Mouse (Mus musculus) embryo, embryonic 10.5 days (tissue): ENCODE measurements around the gene Cdc14a.
"Not testable (repeated sequence)": the region's sequence is repeated elsewhere in the genome, so short reads cannot be mapped to it uniquely, and the experiment has no call there.

ENCODE experiments used
- DNase-seq: peaks from one replicate; pipeline ENCODE4 v3.0.0-alpha.2; 2015; ENCODE audit warnings: low spot score

Cdc14a gene

GRCm38 (mm10) chr3:116368868-116369437 is 54.9 kb downstream of the Cdc14a start:
- peak; percentile 24 for DNase-seq

DNA sequence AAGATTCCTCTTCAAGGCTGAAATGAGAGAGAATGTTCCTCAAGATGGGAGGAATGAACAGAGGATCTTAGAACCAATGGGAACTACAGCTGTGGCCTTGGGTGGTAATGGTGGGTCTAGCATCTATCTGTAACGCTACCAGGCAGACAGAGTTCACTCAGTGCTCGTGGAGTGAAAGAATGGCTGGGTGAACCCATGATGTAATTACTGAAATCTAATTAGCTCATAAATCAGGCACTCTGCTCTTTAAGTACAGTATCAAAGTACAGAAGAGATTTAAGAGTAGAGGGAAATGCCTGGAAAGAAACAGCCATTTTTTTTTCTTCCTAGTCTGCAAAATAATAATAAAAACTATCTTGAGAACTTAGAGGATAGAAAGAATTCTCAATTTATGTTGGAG is 57.7 kb downstream of the Cdc14a start:
- DNase-seq, result no peak

DNA sequence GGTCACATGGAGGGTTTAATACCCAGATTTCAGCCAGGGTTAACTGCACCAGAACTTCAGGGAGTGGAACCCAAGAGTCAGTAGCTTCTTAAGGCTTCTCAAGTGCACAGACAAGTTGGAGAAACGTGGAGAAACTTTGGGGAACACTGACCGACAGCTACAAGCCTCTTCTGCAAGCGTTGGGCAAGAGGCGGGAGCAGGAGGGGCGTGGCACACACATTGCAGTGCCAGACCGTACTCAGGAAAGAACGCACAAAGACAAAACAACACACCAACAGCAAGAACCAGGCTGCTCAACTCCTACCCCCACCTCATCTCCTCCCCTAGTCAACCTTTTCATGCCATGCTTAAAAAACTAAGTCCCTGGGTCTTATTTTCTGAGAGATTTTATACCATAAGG is 61.9 kb downstream of the Cdc14a start:
- no peak for DNase-seq

DNA sequence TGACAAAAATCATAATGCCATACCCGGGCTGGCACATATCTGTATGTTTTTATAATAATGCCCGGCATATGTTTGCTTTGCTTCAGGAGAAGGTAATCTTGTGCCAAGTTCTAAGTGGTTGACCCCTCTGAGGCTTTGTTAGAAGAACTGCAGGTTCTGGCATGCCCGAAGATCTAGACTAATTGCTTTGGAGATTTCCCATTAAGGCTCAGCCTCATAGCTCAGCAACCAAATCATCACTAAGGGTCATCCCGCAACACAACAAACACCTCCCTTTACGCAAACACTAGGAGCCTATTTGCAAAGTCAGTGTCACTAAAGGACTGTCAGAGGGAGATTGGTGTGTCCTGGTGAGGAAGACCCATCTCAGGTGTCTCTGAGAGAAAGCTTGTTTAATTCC is 62.7 kb downstream of the Cdc14a start:
- no peak for DNase-seq

- no peak for DNase-seq
Observed at GRCm38 (mm10) chr3:116357866-116358265, 66.0 kb downstream of the Cdc14a start.

DNA sequence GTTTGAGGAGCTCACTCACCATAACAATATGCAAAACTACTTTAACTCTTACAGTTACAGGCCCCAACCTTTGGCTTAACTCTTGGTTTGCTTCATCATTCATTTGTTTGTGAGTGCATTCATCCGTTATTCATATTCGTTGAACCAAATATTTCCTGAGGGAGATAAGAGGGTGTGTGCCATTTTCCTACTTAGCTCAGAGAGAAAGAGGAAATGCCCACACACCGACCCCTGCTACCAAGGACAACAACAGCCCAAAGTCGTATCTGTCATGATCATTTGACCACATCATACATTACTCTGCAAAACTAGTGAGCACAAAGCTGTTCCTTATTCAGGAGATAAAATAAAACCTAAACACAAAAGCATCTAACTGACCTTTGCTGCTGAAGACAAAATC is 66.7 kb downstream of the Cdc14a start:
- no peak for DNase-seq

DNA sequence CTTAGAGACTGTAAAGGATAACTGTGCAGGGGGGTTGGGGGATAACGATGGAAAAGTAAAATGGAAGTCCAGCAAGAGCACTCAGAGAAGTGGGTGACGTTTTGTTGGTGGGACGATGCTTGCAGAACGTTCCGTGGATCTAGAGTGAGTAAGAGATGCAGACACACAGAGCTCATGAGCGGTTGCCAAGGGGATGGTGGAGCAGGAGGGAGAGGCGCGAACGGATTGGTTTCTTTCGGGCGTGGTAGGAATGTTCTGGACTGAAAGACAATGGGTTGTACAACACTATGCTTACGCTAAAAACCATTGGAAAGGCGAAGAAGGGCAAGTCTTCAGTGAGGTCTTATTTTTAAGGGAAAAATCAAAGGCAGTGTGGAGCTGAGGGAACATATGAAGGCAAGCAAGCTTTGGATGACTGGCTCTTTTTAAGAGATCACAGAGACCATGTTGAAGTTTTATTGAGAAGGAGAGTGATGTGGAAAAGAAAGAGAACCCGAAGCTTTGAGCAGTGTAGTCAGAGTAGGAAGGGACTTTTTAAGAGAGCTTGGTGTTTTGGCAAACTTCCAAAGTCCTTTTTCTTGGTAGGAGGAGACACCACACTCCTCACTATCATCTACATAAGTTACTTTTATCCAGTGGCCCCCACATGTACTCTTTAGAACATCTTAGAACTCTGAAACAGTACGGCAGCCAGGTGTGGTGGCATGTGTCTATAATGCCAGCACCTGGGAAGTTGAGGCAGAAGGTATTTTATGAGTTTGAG is 68.6 kb downstream of the Cdc14a start:
- DNase-seq, result no peak

DNA sequence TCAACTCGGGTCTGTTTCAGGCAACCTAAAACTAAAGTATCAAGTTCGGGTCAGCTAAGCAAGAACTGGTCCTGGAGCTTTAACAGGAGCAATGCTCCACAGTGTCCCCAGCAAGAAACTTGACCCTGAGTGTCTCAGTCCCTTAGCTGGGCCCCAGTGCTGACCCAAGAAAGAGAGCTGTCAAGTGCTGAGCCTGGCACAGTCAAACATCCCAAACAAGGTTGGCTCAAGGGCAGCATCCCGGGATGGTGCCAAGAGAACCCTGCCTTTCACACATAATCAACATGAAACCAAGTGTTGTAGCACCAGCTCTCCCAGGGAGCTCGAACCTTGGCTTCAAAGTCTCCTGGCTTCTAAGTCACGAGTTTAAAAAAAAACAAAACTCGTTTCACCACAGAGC is 71.3 kb downstream of the Cdc14a start:
- no peak for DNase-seq

DNA sequence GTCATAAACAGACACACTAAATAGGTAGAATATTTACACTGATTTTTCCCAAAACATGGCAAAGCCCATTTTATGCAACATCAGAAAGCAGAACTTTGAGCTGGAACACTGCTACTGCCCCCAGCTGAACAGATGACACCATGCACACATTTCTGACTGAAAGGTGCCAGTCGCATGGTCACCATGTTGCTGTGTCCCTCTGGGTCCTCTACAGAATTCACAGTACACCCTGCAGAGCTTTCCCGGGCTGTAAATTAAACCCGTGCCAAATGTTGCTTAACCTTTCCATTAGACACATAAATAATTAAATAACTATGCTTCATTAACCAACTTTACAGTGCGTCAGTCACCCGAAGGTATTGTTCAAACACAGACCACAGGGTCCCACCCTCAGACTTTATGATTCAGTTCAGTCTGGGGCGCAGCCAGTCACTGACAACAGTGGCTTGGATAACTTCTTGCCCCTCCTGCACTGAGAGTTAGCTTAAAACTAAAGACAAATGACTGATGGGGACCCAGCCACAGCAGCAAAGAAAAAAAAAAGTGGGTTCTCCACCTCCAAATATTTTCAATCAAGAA is 73.4 kb downstream of the Cdc14a start:
- DNase-seq, result no peak

DNA sequence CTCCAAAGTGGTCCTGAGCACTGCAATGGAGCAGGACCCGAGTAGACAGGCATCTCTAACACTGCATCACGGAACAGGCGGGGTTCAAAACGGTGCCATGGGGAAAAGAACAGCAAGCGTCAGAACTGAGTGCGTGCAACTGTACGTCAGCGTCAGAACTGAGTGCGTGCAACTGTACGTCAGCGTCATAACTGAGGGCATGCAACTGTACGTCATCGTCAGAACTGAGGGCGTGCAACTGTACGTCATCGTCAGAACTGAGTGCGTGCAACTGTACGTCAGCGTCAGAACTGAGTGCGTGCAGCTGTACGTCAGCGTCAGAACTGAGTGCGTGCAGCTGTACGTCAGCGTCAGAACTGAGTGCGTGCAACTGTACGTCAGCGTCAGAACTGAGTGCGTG is 76.3 kb downstream of the Cdc14a start:
- DNase-seq, result not testable (repeated sequence)

DNA sequence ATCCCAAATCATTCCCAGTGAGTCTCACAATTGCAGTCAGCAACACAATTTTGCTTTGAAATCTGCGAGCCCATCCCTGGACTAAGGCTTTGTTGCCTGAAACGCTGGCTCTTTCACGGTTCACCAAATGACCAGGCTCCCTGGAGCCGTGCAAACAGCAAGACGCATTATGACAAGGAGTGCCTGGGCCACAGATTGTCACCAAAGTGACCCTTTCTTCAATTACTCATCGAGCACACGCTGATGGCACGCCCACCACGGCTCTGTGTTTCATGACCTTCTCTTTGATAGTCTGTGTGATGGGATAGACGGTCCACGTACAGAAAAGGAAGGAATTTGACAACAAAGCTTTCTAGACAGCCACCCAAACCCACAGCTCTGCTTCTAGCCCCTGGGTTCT is 78.6 kb downstream of the Cdc14a start:
- DNase-seq, result no peak

DNA sequence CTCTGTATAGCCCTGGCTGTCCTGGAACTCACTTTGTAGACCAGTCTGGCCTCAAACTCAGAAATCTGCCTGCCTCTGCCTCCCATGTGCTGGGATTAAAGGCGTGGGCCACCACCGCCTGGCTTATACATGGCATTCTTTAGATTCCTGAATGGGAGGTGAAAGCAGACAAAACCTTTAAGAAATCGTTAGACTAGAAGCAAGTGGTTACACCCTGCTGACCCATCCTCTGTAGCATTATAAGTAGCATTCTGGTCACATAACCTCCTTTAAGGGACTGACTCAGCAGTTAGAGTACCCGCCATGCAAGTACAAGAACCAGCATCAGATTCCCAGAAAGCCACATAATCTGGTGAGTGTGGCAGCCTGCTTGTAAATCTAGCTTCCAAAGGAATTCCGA is 81.6 kb downstream of the Cdc14a start:
- no peak for DNase-seq

DNA sequence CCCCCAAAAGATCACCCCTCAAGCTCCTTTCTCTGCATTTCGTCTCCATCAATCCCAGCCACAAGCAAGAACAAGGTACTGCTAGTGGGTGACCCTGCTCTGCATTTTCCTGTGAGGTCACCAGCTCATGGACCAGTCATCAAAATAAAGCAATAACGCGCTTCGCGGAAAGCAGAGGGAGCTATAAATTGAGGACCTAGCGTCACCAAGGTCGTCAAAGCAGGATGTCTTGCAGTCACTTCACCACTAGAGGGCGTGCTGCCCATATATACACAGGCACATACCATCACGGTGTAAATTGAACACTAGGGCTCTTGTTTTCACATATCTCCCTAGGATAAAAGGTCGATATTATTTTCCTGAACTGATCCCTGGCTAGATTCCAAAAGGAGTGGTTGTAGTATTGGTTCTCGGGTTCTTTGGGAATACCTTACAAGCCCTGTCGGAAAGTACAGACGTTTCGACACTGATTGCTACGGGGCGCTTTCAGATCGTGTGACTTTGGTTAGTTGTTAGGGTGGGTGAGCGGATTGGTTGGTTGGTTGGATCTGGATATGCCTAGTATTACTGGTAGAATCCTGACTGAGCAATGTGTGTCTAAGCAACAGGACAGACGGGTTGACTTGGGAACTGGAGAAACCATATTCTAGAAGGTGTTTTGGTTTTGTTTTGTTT is 82.7 kb downstream of the Cdc14a start:
- peak; percentile 87 for DNase-seq

DNA sequence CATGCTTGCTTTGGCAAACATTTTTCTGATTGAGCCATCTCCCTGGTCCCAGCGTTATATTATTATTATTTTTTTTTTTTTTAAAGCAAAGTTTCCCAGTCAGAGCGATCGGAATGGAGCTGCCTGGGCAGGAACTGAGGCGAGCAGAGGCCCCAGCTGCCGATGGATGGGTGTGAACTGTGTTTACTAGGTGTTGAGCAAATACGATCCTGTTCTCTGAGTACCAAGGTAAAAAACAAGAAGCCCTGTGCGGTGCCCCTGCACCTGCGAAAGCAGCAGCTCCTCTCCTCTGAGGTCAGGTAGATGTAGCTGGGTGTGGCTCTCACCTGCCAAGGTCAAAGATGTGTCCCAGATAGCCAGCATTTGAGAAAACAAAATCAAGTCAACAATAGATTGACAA is 83.6 kb downstream of the Cdc14a start:
- DNase-seq, result no peak

DNA sequence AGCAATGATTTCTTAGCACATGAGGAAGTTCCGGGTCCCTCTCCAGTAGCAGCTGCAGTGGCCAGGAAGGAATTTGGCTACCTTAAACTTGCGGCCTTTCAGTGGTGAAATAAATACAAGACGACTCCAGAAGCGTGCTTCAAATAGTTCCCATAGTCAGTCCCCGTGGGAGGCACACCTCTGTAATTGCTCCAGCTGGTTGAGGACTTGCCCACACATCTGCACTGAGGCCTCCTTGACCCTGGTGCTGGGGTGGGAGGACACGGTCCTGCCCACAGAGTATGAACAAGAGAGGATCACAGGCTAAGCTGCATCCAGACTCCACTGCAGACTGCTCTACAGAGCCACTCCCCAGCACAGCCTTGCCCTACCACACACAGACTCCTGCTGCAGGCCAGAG is 85.2 kb downstream of the Cdc14a start:
- DNase-seq, result no peak

DNA sequence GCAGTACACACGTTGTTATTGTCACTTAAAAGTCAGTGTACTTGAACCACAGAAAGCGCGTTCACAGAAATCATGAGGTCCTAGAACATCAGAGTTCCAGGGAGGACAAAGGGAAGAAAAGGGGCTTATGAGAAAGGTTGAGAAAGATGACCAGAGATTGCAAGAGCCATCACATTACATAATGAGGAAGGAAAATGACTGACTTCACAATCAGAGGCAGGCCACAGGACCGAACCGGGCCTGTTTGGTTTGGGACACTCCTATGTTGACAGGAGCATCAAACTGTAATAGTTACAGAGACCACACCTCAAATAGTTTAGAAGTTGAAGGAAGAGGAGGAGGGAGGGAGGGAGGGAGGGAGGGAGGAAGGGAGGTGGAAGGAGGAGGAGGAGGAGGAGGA is 86.0 kb downstream of the Cdc14a start:
- no peak for DNase-seq

DNA sequence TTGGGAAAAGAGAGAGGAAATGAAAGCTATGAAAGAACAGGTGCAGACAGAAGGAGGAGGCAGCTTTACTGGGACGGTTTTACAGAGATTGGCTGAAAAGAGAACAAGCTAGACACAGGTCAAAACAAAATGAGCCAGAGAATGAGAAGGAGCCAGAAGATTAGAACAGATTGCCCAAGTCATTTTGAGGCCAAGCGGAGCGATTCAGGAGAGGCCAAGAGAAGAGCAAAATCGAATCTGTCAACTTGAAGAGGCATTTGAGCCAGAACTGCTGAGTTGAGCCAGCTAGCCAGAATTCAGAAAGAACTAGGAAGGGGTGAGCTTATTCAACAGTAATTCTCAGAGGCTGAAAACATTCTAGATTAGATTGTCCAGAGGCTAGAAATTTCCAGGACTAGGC is 88.8 kb downstream of the Cdc14a start:
- DNase-seq, result no peak

DNA sequence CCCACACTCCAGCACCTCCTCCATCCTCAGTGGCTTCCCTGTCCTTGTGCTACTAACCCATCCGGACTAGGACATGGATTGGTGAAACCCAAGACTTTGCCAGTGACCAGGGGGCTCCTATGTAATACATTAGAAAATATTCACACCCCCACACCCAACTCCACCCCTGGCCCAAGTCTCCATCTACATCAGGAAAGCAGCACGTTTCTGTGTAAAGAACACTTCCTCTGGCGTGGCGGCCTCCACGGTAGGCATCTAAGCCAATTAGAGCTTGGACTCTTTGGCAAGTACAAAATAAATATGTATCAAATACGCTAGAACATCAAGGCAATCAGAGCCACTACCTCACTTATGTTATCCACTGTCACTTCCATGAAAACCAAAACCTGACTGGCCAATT is 90.1 kb downstream of the Cdc14a start:
- no peak for DNase-seq

GRCm38 (mm10) chr3:116333229-116333628 is 90.6 kb downstream of the Cdc14a start:
- peak; percentile 59 for DNase-seq

DNA sequence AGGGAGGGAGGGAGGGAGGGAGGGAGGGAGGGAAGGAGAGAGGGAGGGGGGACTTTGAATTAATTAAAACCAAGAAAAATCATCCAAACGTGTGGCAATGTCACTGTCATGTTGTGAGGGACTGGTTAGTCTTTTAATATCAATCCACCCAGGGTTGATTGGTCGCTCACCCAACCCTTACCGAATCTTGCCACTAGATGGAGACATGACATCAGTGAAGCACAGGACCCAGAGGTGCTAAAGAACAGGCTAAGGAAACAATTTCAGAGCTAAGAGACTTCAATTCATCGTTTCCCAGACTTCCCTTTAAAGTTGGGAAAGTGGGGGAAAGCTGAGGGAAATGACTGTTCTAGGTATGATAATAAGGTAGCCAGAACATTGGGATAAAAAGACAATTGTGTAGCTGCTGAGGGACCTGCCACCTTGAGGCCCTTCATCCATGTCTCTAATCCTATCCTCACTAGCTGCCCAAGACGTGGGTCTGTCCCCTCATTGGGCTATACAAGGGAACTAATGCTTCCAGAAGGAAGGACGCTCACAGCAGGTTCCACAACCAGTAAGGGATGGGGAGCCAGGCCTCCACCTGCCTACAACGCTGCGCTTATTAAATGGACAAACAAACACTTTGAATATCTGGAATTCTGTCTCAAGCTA is 91.9 kb downstream of the Cdc14a start:
- DNase-seq, result peak; percentile 81

GRCm38 (mm10) chr3:116329976-116330375 is 93.9 kb downstream of the Cdc14a start:
- DNase-seq, result no peak

GRCm38 (mm10) chr3:116329023-116329762 is 94.6 kb downstream of the Cdc14a start:
- DNase-seq, result no peak
